Mouse (Mus musculus) liver, adult 10 weeks (tissue): ENCODE data around the gene Kcnh1. TPM values are rescaled to one million over a fixed set of nuclear protein-coding genes. Genes with fewer than 3 reads are reported as not detected.

Experiments used
- polyA plus RNA-seq: library from polyadenylated mRNA; stranded (reverse); fragments of 350-450 nt; fragmentation: Illumina TruSeq; extraction: RNeasy Lipid Tissue Mini Kit (QIAGEN cat#74804); gene quantifications from one replicate; pipeline ENCODE4 v1.2.3, GENCODE M21; 2014; ENCODE audit warnings: low read depth, low replicate concordance

Gene Kcnh1
- polyA plus RNA-seq = not detected

GRCm38 (mm10) chr1:192190508-192191321 is at the start of gene Kcnh1:
Kcnh1 (plus strand) TSS chr1:192190774.

Other genes starting within 250 kb of the Kcnh1 start
- gene Rd3, start 213.4 kb upstream of the Kcnh1 start, polyA plus RNA-seq = not detected
- 1.8 TPM for gene Traf5, start 98.2 kb upstream of the Kcnh1 start, polyA plus RNA-seq
- gene Rcor3, start 52.7 kb upstream of the Kcnh1 start, polyA plus RNA-seq = 10.6 TPM